Mouse (Mus musculus) lung, postnatal 0 days (tissue): Measurements from ENCODE around the gene Add1. TPM values are rescaled to one million over a fixed set of nuclear protein-coding genes. Genes with fewer than 3 reads are reported as not detected.
"Not testable (repeated sequence)": the region's sequence is repeated elsewhere in the genome, so short reads cannot be mapped to it uniquely, and the experiment has no call there.

Source experiments
- ATAC-seq: fragments of 200-750 bp; cut with Nextera tagmentation; 2 replicates; pipeline ENCODE4 v1.8.0; 2017; ENCODE audit warnings: moderate library complexity
- DNase-seq: peaks from one replicate; pipeline ENCODE4 v3.0.0-alpha.2; 2016; ENCODE audit warnings: low spot score
- H3K27ac ChIP-seq: fragments of 300-500 bp; sonication (generic); 2 replicates; pipeline ENCODE4 v1.5.1; 2014; ENCODE audit warnings: antibody characterized with exemption, mild to moderate bottlenecking, low read length, mixed read lengths
- H3K27me3 ChIP-seq: fragments of 300-500 bp; sonication (generic); replicated peaks from 2 replicates; pipeline ENCODE4 v1.6.1; 2014; ENCODE audit warnings: low read length, mixed read lengths; ENCODE audit not compliant: insufficient read depth
- H3K36me3 ChIP-seq: fragments of 300-500 bp; sonication (generic); 2 replicates; pipeline ENCODE4 v1.6.1; 2014; ENCODE audit warnings: low read length, mixed read lengths; ENCODE audit not compliant: insufficient read depth
- H3K4me1 ChIP-seq: fragments of 300-500 bp; sonication (generic); 2 replicates; pipeline ENCODE4 v1.6.1; 2014; ENCODE audit warnings: antibody characterized with exemption, low read depth, low read length, mixed read lengths; ENCODE audit not compliant: insufficient read depth
- H3K4me2 ChIP-seq: fragments of 300-500 bp; sonication (generic); replicated peaks from 2 replicates; pipeline ENCODE4 v1.6.1; 2014; ENCODE audit warnings: low read depth, mild to moderate bottlenecking, low read length, moderate library complexity, mixed read lengths
- H3K4me3 ChIP-seq: fragments of 300-500 bp; sonication (generic); 2 replicates; pipeline ENCODE4 v1.5.1; 2014; ENCODE audit warnings: low read depth, low read length
- H3K9ac ChIP-seq: fragments of 300-500 bp; sonication (generic); replicated peaks from 2 replicates; pipeline ENCODE4 v1.6.1; 2014; ENCODE audit warnings: low read depth, mild to moderate bottlenecking
- H3K9me3 ChIP-seq: fragments of 300-500 bp; sonication (generic); 2 replicates; pipeline ENCODE4 v1.6.1; 2016; ENCODE audit warnings: low read length, mixed read lengths
- CTCF ChIP-seq: IDR thresholded peaks from 2 replicates; pipeline ENCODE4 v1.5.1; 2016; ENCODE audit warnings: antibody characterized with exemption, mild to moderate bottlenecking
- EP300 ChIP-seq: IDR thresholded peaks from 2 replicates; pipeline ENCODE4 v1.6.1; 2016; ENCODE audit warnings: antibody characterized with exemption, mild to moderate bottlenecking, control low read depth
- WGBS: fragments of 180-500 bp; shearing (Covaris S2); extraction: QIAGEN DNeasy Blood & Tissue Kit; methylation state at CpG from one replicate; pipeline ENCODE4 v1.1.7; 2014; 5-methylcytosine and 5-hydroxymethylcytosine counted together
- polyA plus RNA-seq: library from polyadenylated mRNA; unstranded; fragments of >200 nt; fragmentation: Nextera tagmentation; extraction: Ambion mirVana; gene quantifications from 2 replicates; pipeline ENCODE4 v1.2.1, GENCODE M21; 2015

Gene Add1
- polyA plus RNA-seq, 1 experiment from 2014 or later: 135 TPM

GRCm38 (mm10) chr5:34563854-34564253 lies 9.6 kb upstream of the Add1 start:
- Histone ChIP-seq H3K27ac (no peak overlapping the region), H3K36me3 (peaks cover 21% of the 10 kb centered on the region; the same call in 1 of the 2 replicates), H3K4me1 (no peaks in the 10 kb centered on the region), H3K9me3 (no peaks in the 10 kb centered on the region), H3K27me3 (no peaks in the 10 kb centered on the region), H3K4me3 (no peak overlapping the region), H3K9ac (no peak overlapping the region), H3K4me2 (no peak overlapping the region)
- DNase-seq: no peak
- TF ChIP-seq EP300 (no peak), CTCF (no peak)
- 94% methylated on average over 1 of the region's 1 CpGs for WGBS
- ATAC-seq: no peak

- H3K4me1 ChIP-seq: no peaks in the 10 kb centered on the region
- no peak overlapping the region for H3K4me3 ChIP-seq
- H3K27ac ChIP-seq: peak overlapping the region; percentile 88; the same call in 1 of the 2 replicates
- TF ChIP-seq CTCF: no peak
- TF ChIP-seq EP300: no peak
- H3K4me2 ChIP-seq: no peak overlapping the region
- no peak overlapping the region for H3K9ac ChIP-seq
- H3K9me3 ChIP-seq: no peaks in the 10 kb centered on the region
- WGBS: 85% methylated on average over 4 of the region's 4 CpGs
- H3K36me3 ChIP-seq: peaks cover 19% of the 10 kb centered on the region; the same call in 1 of the 2 replicates
- no peak for ATAC-seq
- DNase-seq: no peak
- no peaks in the 10 kb centered on the region for H3K27me3 ChIP-seq
Observed at GRCm38 (mm10) chr5:34564291-34564690, 9.2 kb upstream of the Add1 start.

- Histone ChIP-seq H3K4me1 (no peaks in the 10 kb centered on the region), H3K27me3 (no peaks in the 10 kb centered on the region), H3K27ac (peak overlapping the region; percentile 88), H3K9me3 (no peaks in the 10 kb centered on the region), H3K4me2 (no peak overlapping the region), H3K9ac (no peak overlapping the region), H3K4me3 (no peak overlapping the region), H3K36me3 (peaks cover 6% of the 10 kb centered on the region; the same call in 1 of the 2 replicates)
- 23% methylated on average over 7 of the region's 7 CpGs for WGBS
- ATAC-seq (peak; percentile 92), DNase-seq (peak; percentile 95)
- TF ChIP-seq EP300 (peak; percentile 76; the same call in 1 of the 2 replicates), CTCF (no peak)
Observed at GRCm38 (mm10) chr5:34565545-34566283, 7.8 kb upstream of the Add1 start.

DNA sequence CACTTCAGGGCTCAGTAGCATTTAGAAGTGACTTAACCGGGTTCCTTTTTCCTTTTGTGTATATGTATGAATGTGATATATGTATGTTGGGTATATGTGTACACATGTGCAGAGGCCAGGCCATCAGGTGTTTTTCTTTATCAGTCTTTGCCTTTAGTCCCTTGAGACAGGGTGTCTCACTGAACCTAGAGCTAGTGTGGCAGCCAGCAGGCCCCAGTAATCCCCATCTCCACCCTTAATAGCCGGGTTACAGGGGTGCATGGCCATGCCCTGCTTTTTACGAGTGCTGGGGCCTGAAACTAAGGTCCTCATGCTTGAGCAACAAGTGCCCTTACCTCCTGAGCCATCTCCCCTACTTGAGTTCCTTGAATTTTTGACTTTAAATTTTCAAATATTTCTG lies 1.9 kb upstream of the Add1 start:
- no peak overlapping the region for H3K9ac ChIP-seq
- no peaks in the 10 kb centered on the region for H3K27me3 ChIP-seq
- H3K4me2 ChIP-seq: no peak overlapping the region
- no peak for ATAC-seq
- H3K4me1 ChIP-seq: peaks cover 8% of the 10 kb centered on the region; the same call in 1 of the 2 replicates
- no peak for TF ChIP-seq CTCF
- TF ChIP-seq EP300: no peak
- H3K9me3 ChIP-seq: no peaks in the 10 kb centered on the region
- H3K36me3 ChIP-seq: no peaks in the 10 kb centered on the region
- H3K27ac ChIP-seq: no peak overlapping the region
- WGBS: 70% methylated on average over 3 of the region's 3 CpGs
- no peak for DNase-seq
- no peak overlapping the region for H3K4me3 ChIP-seq

DNA sequence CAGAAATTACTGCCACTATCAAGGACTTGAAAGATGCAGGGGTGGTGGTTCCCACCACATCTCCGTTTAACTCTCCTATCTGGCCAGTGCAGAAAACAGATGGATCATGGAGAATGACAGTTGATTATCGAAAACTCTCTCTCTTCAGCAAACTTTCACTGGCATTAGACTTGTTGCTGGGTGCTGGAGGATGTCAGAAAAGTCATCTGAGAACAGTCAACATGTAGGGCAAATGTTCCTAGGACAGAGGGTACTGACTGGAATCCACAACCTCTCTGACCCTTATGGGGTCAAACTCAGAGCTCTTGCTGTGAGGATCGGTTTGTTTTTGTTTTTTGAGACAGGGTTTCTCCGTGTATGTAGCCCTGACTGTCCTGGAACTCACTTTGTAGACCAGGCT lies 896 bp upstream of the Add1 start:
- H3K4me3 ChIP-seq: peak overlapping the region; percentile 90; the same call in 1 of the 2 replicates
- not testable (repeated sequence) for DNase-seq, H3K4me2 ChIP-seq, H3K4me1 ChIP-seq, ATAC-seq, H3K36me3 ChIP-seq, H3K9me3 ChIP-seq, H3K27me3 ChIP-seq
- WGBS: 35% methylated on average over 3 of the region's 4 CpGs
- H3K27ac ChIP-seq: peak overlapping the region; percentile 93
- 0 out of 2 replicates have a peak overlapping the region, but pooled peaks have one; percentile 45 for H3K9ac ChIP-seq

DNA sequence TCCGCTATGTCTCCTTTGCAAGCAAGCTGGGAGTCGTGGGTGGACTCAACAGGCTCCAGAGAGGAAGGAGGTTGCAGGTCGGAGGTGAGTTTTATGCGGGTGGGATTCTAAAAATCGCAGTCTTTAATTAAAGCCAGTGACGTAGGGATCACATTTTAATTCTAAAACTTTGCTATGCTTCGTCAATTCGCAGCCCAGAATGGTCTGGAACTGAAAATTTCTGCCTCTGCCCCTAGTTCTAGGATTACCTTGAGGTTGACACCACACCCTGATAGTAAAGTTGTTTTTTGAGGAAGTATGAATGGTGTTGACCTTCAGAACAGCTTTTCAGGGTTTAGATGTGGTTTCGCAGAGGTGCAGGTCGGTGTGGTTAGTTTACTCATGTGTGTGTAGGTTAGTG lies 1.3 kb downstream of the Add1 start:
- Histone ChIP-seq H3K9me3 (no peaks in the 10 kb centered on the region), H3K4me1 (peaks cover 8% of the 10 kb centered on the region; the same call in 1 of the 2 replicates), H3K27ac (peak overlapping the region; percentile 12; the same call in 1 of the 2 replicates), H3K27me3 (no peaks in the 10 kb centered on the region), H3K9ac (peak overlapping the region; percentile 98), H3K4me2 (peak overlapping the region; percentile 65), H3K4me3 (peak overlapping the region; percentile 90), H3K36me3 (no peaks in the 10 kb centered on the region)
- 22% methylated on average over 10 of the region's 10 CpGs for WGBS
- DNase-seq (no peak), ATAC-seq (no peak)
- no peak for TF ChIP-seq EP300
- no peak for TF ChIP-seq CTCF
